Mouse (Mus musculus): ENCODE data around the gene Myo18a. TPM values are rescaled to one million over a fixed set of nuclear protein-coding genes. Genes with fewer than 3 reads are reported as not detected.

Myo18a gene
- polyA plus RNA-seq, 1 experiment: 20.0 TPM

DNA sequence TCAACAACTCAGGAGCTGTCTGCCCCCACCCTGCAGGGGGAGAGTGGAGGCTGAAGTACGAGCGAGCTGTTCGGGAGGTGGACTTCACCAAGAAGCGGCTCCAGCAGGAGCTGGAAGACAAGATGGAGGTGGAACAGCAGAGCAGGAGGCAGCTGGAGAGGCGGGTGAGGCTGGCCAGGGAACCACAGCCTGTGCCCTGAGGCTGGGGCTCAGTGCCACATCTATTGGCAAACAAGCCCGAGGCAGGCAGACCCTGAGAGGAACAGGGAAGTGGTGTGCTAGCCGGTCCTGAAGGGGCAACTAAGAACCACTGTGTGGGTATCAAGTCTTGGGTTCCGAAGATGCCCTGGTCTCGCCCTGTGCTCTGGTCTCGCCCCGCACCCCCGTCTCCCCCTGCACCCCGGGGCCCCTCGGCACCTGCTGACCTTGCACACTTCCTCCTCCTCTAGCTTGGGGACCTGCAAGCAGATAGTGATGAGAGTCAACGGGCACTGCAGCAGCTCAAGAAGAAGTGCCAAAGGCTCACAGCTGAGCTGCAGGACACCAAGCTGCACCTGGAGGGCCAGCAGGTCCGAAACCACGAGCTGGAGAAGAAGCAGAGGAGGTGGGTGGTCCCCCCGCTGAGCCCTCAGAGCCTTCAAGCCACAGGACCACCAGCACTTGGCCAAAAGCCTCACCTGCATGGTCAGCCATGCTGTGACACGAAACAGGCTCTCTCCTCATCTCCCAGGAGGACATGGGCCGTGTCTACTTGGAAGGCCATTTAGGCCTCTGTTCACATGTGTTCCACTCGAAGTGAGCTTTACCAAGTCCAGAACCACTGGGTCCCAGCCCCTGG, 80.2 kb downstream of the Myo18a start:
- peaks cover 98% of the 10 kb centered on the region for H3K36me3 ChIP-seq (replicated peaks; ENCODE audit: low read length)
- TF ChIP-seq FLI1 (IDR thresholded peaks at IDR 0.05; ENCODE audit: low read length): no peak
- no peak for TF ChIP-seq GATA1 (IDR thresholded peaks at IDR 0.05; ENCODE audit: borderline replicate concordance, low read length)
- H3K27me3 ChIP-seq (replicated peaks): no peaks in the 10 kb centered on the region
- no peaks in the 10 kb centered on the region; the same call in 1 of the 2 replicates for H3K4me1 ChIP-seq
- no peaks in the 10 kb centered on the region for H3K9me3 ChIP-seq
- no peak overlapping the region for H3K4me3 ChIP-seq (replicated peaks)

DNA sequence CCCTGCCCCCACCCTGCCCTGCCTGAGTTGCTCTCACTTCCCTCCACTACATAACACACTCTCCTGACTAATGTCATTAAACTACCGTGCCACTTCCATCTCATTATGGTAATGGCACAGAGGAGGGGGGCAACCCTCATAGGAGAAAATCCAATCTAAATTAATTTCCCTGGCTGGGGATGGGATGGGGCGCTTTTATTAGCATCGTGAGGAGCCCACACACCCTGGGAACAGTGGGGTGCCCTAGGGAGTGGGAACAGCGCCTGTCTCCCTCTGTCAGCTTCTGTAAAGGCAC, 80.8 kb downstream of the Myo18a start:
- TF ChIP-seq FLI1 (IDR thresholded peaks at IDR 0.05; ENCODE audit: low read length) (no peak), GATA1 (IDR thresholded peaks at IDR 0.05; ENCODE audit: borderline replicate concordance, low read length) (no peak)
- Histone ChIP-seq H3K9me3 (no peaks in the 10 kb centered on the region), H3K36me3 (replicated peaks; ENCODE audit: low read length) (peaks cover 98% of the 10 kb centered on the region), H3K27me3 (replicated peaks) (no peaks in the 10 kb centered on the region), H3K4me3 (replicated peaks) (no peak overlapping the region), H3K4me1 (no peaks in the 10 kb centered on the region; the same call in 1 of the 2 replicates)

- no peak overlapping the region for H3K4me3 ChIP-seq (replicated peaks)
- peaks cover 10% of the 10 kb centered on the region; the same call in 1 of the 2 replicates for H3K4me1 ChIP-seq
- peaks cover 96% of the 10 kb centered on the region for H3K36me3 ChIP-seq (replicated peaks; ENCODE audit: low read length)
- H3K9me3 ChIP-seq: no peaks in the 10 kb centered on the region
- H3K27me3 ChIP-seq (replicated peaks): no peaks in the 10 kb centered on the region
- TF ChIP-seq GATA1 (IDR thresholded peaks at IDR 0.05; ENCODE audit: borderline replicate concordance, low read length) (no peak), FLI1 (IDR thresholded peaks at IDR 0.05; ENCODE audit: low read length) (no peak)
Measured at GRCm38 (mm10) chr11:77847599-77848128, 84.6 kb downstream of the Myo18a start.

DNA sequence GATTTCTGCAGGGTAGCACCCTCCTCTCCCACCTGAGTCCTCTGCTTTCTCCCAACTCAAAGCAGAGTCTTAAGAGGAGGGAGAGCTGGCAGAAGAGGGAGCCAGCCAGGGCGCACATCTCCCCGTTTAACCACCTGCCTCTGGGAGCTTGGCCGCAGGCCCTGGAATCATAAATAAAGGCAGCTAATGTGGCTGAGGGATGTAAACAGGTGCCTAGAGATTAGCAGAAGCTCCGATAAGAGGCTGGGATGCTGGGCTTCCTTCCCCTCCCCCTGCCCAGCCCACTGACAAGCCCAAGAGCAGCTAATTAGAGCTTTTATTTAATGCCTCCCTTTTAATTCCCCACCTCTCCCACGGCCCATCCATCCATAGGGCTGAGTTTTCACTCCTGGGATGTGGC, 85.1 kb downstream of the Myo18a start:
- no peaks in the 10 kb centered on the region for H3K9me3 ChIP-seq
- H3K27me3 ChIP-seq (replicated peaks): no peaks in the 10 kb centered on the region
- peaks cover 95% of the 10 kb centered on the region for H3K36me3 ChIP-seq (replicated peaks; ENCODE audit: low read length)
- H3K4me1 ChIP-seq: peaks cover 10% of the 10 kb centered on the region; the same call in 1 of the 2 replicates
- no peak overlapping the region for H3K4me3 ChIP-seq (replicated peaks)
- no peak for TF ChIP-seq GATA1 (IDR thresholded peaks at IDR 0.05; ENCODE audit: borderline replicate concordance, low read length)
- TF ChIP-seq FLI1 (IDR thresholded peaks at IDR 0.05; ENCODE audit: low read length): no peak

- TF ChIP-seq GATA1 (IDR thresholded peaks at IDR 0.05; ENCODE audit: borderline replicate concordance, low read length) (no peak), FLI1 (IDR thresholded peaks at IDR 0.05; ENCODE audit: low read length) (no peak)
Measured at GRCm38 (mm10) chr11:77849151-77849550, 86.1 kb downstream of the Myo18a start.

GRCm38 (mm10) chr11:77850401-77851244, 87.6 kb downstream of the Myo18a start:
- Histone ChIP-seq H3K9me3 (no peaks in the 10 kb centered on the region), H3K4me3 (replicated peaks) (no peak overlapping the region), H3K27me3 (replicated peaks) (no peaks in the 10 kb centered on the region), H3K36me3 (replicated peaks; ENCODE audit: low read length) (peaks cover 97% of the 10 kb centered on the region), H3K4me1 (peaks cover 10% of the 10 kb centered on the region; the same call in 1 of the 2 replicates)
- TF ChIP-seq FLI1 (IDR thresholded peaks at IDR 0.05; ENCODE audit: low read length) (no peak), GATA1 (IDR thresholded peaks at IDR 0.05; ENCODE audit: borderline replicate concordance, low read length) (no peak)

More at GRCm38 (mm10) chr11:77849151-77849550, 86.1 kb downstream of the Myo18a start:
- Histone ChIP-seq H3K36me3 (replicated peaks; ENCODE audit: low read length) (peaks cover 95% of the 10 kb centered on the region), H3K4me3 (replicated peaks) (no peak overlapping the region), H3K9me3 (no peaks in the 10 kb centered on the region), H3K27me3 (replicated peaks) (no peaks in the 10 kb centered on the region), H3K4me1 (peaks cover 10% of the 10 kb centered on the region; the same call in 1 of the 2 replicates)

GRCm38 (mm10) chr11:77851483-77852010, 88.5 kb downstream of the Myo18a start:
- Histone ChIP-seq H3K36me3 (replicated peaks; ENCODE audit: low read length) (peaks cover 97% of the 10 kb centered on the region), H3K4me3 (replicated peaks) (no peak overlapping the region), H3K9me3 (no peaks in the 10 kb centered on the region), H3K4me1 (peaks cover 10% of the 10 kb centered on the region; the same call in 1 of the 2 replicates), H3K27me3 (replicated peaks) (no peaks in the 10 kb centered on the region)
- TF ChIP-seq FLI1 (IDR thresholded peaks at IDR 0.05; ENCODE audit: low read length) (no peak), GATA1 (IDR thresholded peaks at IDR 0.05; ENCODE audit: borderline replicate concordance, low read length) (no peak)

- peaks cover 97% of the 10 kb centered on the region for H3K36me3 ChIP-seq (replicated peaks; ENCODE audit: low read length)
- H3K4me1 ChIP-seq: peaks cover 10% of the 10 kb centered on the region; the same call in 1 of the 2 replicates
- H3K4me3 ChIP-seq (replicated peaks): no peak overlapping the region
- H3K9me3 ChIP-seq: no peaks in the 10 kb centered on the region
- TF ChIP-seq FLI1 (IDR thresholded peaks at IDR 0.05; ENCODE audit: low read length) (no peak), GATA1 (IDR thresholded peaks at IDR 0.05; ENCODE audit: borderline replicate concordance, low read length) (no peak)
- no peaks in the 10 kb centered on the region for H3K27me3 ChIP-seq (replicated peaks)
Measured at GRCm38 (mm10) chr11:77852195-77852594, 89.1 kb downstream of the Myo18a start.

GRCm38 (mm10) chr11:77852941-77853668, 90.1 kb downstream of the Myo18a start:
- H3K9me3 ChIP-seq: no peaks in the 10 kb centered on the region
- no peak for TF ChIP-seq GATA1 (IDR thresholded peaks at IDR 0.05; ENCODE audit: borderline replicate concordance, low read length)
- no peaks in the 10 kb centered on the region for H3K27me3 ChIP-seq (replicated peaks)
- H3K4me1 ChIP-seq: peaks cover 10% of the 10 kb centered on the region; the same call in 1 of the 2 replicates
- no peak overlapping the region for H3K4me3 ChIP-seq (replicated peaks)
- peaks cover 97% of the 10 kb centered on the region for H3K36me3 ChIP-seq (replicated peaks; ENCODE audit: low read length)
